Mouse (Mus musculus): ENCODE measurements around the gene Olfr905. TPM values are rescaled to one million over a fixed set of nuclear protein-coding genes. Genes with fewer than 3 reads are reported as not detected.

Gene Olfr905
- polyA plus RNA-seq, 1 experiment from 2014 or later: not detected

DNA sequence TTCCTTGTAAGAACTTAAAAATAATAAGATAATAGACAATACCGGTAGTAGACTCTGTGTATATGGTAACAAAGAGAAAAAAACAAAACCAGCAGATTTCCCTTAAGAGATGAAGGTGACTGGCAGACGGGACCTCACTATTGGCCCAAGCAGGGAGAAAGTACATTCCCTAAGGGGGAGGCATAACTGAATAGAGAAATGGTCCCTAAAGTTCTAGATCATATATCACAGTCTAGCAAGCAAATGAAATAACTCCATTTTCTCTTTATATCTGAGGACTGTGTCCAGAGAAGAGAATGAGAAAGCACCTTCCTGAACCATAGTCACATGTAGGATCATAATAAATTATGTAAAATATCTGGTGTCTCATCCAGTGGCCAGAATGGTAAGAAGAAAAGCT lies 24.6 kb downstream of the Olfr905 start, which contains the start of gene Olfr907:
Olfr907 (plus strand) TSS at position 301 of the 400 bp plus-strand sequence.
- no peaks in the 10 kb centered on the region for H3K27me3 ChIP-seq (ENCODE audit: insufficient read depth, low read length)
- H3K4me3 ChIP-seq (ENCODE audit: low read depth, low read length): no peak within 1 kb of the TSS
- no peak within 1 kb of the TSS for H3K9ac ChIP-seq
- DNase-seq (no peak), ATAC-seq (ENCODE audit: insufficient read depth) (no peak)
- no peak for TF ChIP-seq CTCF (IDR thresholded peaks at IDR 0.05; ENCODE audit: low read depth)
- H3K4me1 ChIP-seq (ENCODE audit: insufficient read depth): no peaks in the 10 kb centered on the region
- H3K36me3 ChIP-seq (ENCODE audit: insufficient read depth): no peaks in the 10 kb centered on the region
- no peak within 1 kb of the TSS for H3K4me2 ChIP-seq
- H3K27ac ChIP-seq (ENCODE audit: low read depth): no peak within 1 kb of the TSS
- 80% methylated on average over 2 of the region's 2 CpGs for WGBS
- H3K9me3 ChIP-seq (ENCODE audit: low read depth, low read length): no peaks in the 10 kb centered on the region

DNA sequence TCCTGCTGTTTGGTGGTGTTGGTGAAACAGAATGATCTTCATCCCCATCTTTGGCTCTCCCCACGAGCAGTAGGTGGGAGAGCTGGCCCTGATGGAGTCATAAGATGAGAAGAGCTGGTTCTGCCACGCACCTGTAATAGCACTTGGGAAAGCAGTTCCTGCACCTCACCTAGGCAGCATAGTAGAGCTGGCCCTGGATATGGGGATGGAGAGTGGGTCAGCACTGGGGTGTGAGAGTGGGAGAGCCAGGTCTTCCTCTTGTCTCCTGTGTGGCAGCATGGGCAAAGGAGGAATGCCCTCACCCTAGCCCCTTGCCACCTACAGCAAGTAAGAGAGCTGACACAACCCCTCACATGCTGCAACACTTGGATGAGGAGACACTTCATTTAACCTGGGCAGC lies 41.4 kb downstream of the Olfr905 start:
- H3K27ac ChIP-seq (ENCODE audit: low read depth): no peak overlapping the region
- no peak overlapping the region for H3K4me3 ChIP-seq (ENCODE audit: low read depth, low read length)
- H3K9ac ChIP-seq: no peak overlapping the region
- no peaks in the 10 kb centered on the region for H3K27me3 ChIP-seq (ENCODE audit: insufficient read depth, low read length)
- ATAC-seq (ENCODE audit: insufficient read depth) (no peak), DNase-seq (no peak)
- H3K36me3 ChIP-seq (ENCODE audit: insufficient read depth): no peaks in the 10 kb centered on the region
- no peaks in the 10 kb centered on the region for H3K9me3 ChIP-seq (ENCODE audit: low read depth, low read length)
- no peaks in the 10 kb centered on the region for H3K4me1 ChIP-seq (ENCODE audit: insufficient read depth)
- no peak overlapping the region for H3K4me2 ChIP-seq
- no peak for TF ChIP-seq CTCF (IDR thresholded peaks at IDR 0.05; ENCODE audit: low read depth)
- 67% methylated on average over 2 of the region's 2 CpGs for WGBS

DNA sequence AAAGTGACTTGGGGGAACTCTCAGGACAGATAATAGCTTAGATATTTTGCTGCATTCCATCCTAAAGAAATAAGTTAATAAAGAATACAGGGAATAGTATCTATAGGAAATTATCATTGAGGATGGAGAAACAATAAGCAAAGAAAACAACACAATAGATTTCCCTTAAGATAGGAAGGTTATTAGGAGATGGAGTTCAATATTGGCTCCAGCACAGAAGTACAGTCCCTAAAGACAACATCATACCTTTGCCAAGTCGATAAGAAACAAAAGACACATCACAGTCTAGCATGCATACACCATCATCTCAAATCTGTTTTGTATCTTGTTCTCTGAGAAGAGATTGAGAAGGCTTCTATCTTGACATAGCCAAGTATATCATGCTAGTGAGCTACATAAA lies 50.4 kb downstream of the Olfr905 start, which contains the start of gene Olfr911-ps1:
Olfr911-ps1 (plus strand) TSS at position 301 of the 400 bp plus-strand sequence.
- DNase-seq (no peak), ATAC-seq (ENCODE audit: insufficient read depth) (no peak)
- no peak within 1 kb of the TSS for H3K4me2 ChIP-seq
- WGBS: 62% methylated on average over 1 of the region's 1 CpGs
- TF ChIP-seq CTCF (IDR thresholded peaks at IDR 0.05; ENCODE audit: low read depth): no peak
- H3K9ac ChIP-seq: no peak within 1 kb of the TSS
- H3K9me3 ChIP-seq (ENCODE audit: low read depth, low read length): no peaks in the 10 kb centered on the region
- no peaks in the 10 kb centered on the region for H3K4me1 ChIP-seq (ENCODE audit: insufficient read depth)
- no peak within 1 kb of the TSS for H3K27ac ChIP-seq (ENCODE audit: low read depth)
- no peaks in the 10 kb centered on the region for H3K36me3 ChIP-seq (ENCODE audit: insufficient read depth)
- H3K4me3 ChIP-seq (ENCODE audit: low read depth, low read length): no peak within 1 kb of the TSS
- no peaks in the 10 kb centered on the region for H3K27me3 ChIP-seq (ENCODE audit: insufficient read depth, low read length)

Other genes starting within 250 kb of the Olfr905 start
- gene Olfr143, start 218.3 kb upstream of the Olfr905 start, polyA plus RNA-seq (2014; fragmentation: Nextera tagmentation; extraction: Ambion mirVana): not detected in 2 replicates
- gene Olfr895, start 203.3 kb upstream of the Olfr905 start, polyA plus RNA-seq (2014; fragmentation: Nextera tagmentation; extraction: Ambion mirVana): not detected in 2 replicates
- gene Olfr896-ps1, start 180.0 kb upstream of the Olfr905 start, polyA plus RNA-seq (2014; fragmentation: Nextera tagmentation; extraction: Ambion mirVana): not detected in 2 replicates
- gene Olfr25, start 142.0 kb upstream of the Olfr905 start, polyA plus RNA-seq (2014; fragmentation: Nextera tagmentation; extraction: Ambion mirVana): not detected in 2 replicates
- not detected in 2 replicates for gene Olfr898, start 122.7 kb upstream of the Olfr905 start, polyA plus RNA-seq (2014; fragmentation: Nextera tagmentation; extraction: Ambion mirVana)
- gene Olfr250, start 104.2 kb upstream of the Olfr905 start, polyA plus RNA-seq (2014; fragmentation: Nextera tagmentation; extraction: Ambion mirVana): not detected in 2 replicates
- not detected in 2 replicates for gene Olfr251, start 94.0 kb upstream of the Olfr905 start, polyA plus RNA-seq (2014; fragmentation: Nextera tagmentation; extraction: Ambion mirVana)
- gene Olfr147, start 69.4 kb upstream of the Olfr905 start, polyA plus RNA-seq (2014; fragmentation: Nextera tagmentation; extraction: Ambion mirVana): not detected in 2 replicates
- not detected in 2 replicates for gene Olfr901, start 41.7 kb upstream of the Olfr905 start, polyA plus RNA-seq (2014; fragmentation: Nextera tagmentation; extraction: Ambion mirVana)
- gene Olfr902, start 23.5 kb upstream of the Olfr905 start, polyA plus RNA-seq (2014; fragmentation: Nextera tagmentation; extraction: Ambion mirVana): not detected in 2 replicates
- not detected in 2 replicates for gene Olfr904, start 8.0 kb upstream of the Olfr905 start, polyA plus RNA-seq (2014; fragmentation: Nextera tagmentation; extraction: Ambion mirVana)
- gene Olfr906, start 16.0 kb downstream of the Olfr905 start, polyA plus RNA-seq (2014; fragmentation: Nextera tagmentation; extraction: Ambion mirVana): not detected in 2 replicates
- gene Olfr907, start 24.7 kb downstream of the Olfr905 start, polyA plus RNA-seq (2014; fragmentation: Nextera tagmentation; extraction: Ambion mirVana): not detected in 2 replicates
- gene Olfr911-ps1, start 50.5 kb downstream of the Olfr905 start, polyA plus RNA-seq (2014; fragmentation: Nextera tagmentation; extraction: Ambion mirVana): not detected in 2 replicates
- not detected in 2 replicates for gene Olfr910, start 66.7 kb downstream of the Olfr905 start, polyA plus RNA-seq (2014; fragmentation: Nextera tagmentation; extraction: Ambion mirVana)
- not detected in 2 replicates for gene Olfr912, start 109.1 kb downstream of the Olfr905 start, polyA plus RNA-seq (2014; fragmentation: Nextera tagmentation; extraction: Ambion mirVana)
- not detected in 2 replicates for gene Olfr913, start 121.7 kb downstream of the Olfr905 start, polyA plus RNA-seq (2014; fragmentation: Nextera tagmentation; extraction: Ambion mirVana)
- gene Olfr914, start 134.0 kb downstream of the Olfr905 start, polyA plus RNA-seq (2014; fragmentation: Nextera tagmentation; extraction: Ambion mirVana): not detected in 2 replicates
- not detected in 2 replicates for gene Olfr916, start 188.8 kb downstream of the Olfr905 start, polyA plus RNA-seq (2014; fragmentation: Nextera tagmentation; extraction: Ambion mirVana)
- not detected in 2 replicates for gene Olfr917, start 194.7 kb downstream of the Olfr905 start, polyA plus RNA-seq (2014; fragmentation: Nextera tagmentation; extraction: Ambion mirVana)
- not detected in 2 replicates for gene Olfr918, start 203.5 kb downstream of the Olfr905 start, polyA plus RNA-seq (2014; fragmentation: Nextera tagmentation; extraction: Ambion mirVana)
- gene Olfr919, start 232.6 kb downstream of the Olfr905 start, polyA plus RNA-seq (2014; fragmentation: Nextera tagmentation; extraction: Ambion mirVana): not detected in 2 replicates
- 14.7 and 15.8 TPM in 2 replicates for gene Vwa5a, start 247.2 kb downstream of the Olfr905 start, polyA plus RNA-seq (2014; fragmentation: Nextera tagmentation; extraction: Ambion mirVana)